Mouse (Mus musculus) brain, embryonic 14.5 days (tissue): ENCODE results near the gene Cstf2t. TPM values are rescaled to one million over a fixed set of nuclear protein-coding genes. Genes with fewer than 3 reads are reported as not detected.

ENCODE experiments used
- DNase-seq: peaks from one replicate; pipeline ENCODE4 v3.0.0-alpha.2; 2011; ENCODE audit warnings: low read depth
- CTCF ChIP-seq: fragments of 200-500 bp; IDR thresholded peaks from 2 replicates; pipeline ENCODE4 v1.5.1; 2012; ENCODE audit warnings: inconsistent platforms, mild to moderate bottlenecking, moderate library complexity, borderline replicate concordance; ENCODE audit not compliant: insufficient read depth, insufficient read length; ENCODE audit errors: extremely low read depth
- POLR2A ChIP-seq: fragments of 200-500 bp; IDR thresholded peaks from 2 replicates; pipeline ENCODE4 v1.6.1; 2012; ENCODE audit warnings: mild to moderate bottlenecking, inconsistent platforms, borderline replicate concordance; ENCODE audit not compliant: poor library complexity, insufficient read depth, insufficient read length, severe bottlenecking; ENCODE audit errors: extremely low read depth
- polyA plus RNA-seq: library from polyadenylated mRNA; depleted of rRNA; stranded (reverse); fragments of >200 nt; gene quantifications from 2 replicates; pipeline ENCODE4 v1.2.3, GENCODE M21; 2012

The Cstf2t gene
- polyA plus RNA-seq, 1 experiment = 46.7 TPM

DNA sequence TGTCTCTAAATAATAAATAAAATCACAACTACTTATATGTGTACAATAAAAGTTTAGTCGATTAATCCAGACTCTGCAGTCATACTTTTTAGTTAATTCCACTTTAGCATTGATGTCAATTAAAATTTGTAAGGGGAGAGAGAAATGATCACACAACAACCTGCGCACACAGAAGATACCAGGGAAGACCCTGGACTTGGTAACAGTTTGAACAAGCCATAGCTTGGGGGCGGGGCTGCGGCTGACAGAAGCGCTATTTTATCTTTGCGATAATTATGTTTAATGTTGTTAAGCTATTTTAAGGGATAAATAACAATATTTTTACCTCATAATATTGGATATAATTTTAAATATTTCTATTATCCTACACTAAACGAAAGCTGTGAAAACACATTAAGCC is 411 bp upstream of the Cstf2t start:
- no peak for DNase-seq
- TF ChIP-seq CTCF (no peak), POLR2A (no peak)

DNA sequence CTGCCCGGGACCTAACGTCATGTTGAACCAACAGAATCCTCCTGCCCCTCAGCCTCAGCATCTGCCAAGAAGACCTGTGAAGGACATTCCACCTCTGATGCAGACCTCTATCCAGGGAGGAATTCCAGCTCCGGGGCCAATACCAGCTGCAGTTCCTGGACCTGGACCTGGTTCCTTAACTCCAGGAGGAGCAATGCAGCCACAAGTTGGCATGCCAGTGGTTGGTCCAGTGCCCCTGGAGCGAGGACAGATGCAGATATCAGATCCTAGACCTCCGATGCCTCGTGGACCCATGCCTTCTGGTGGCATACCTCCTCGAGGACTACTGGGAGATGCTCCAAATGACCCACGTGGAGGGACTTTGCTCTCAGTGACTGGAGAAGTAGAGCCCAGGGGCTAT is 1.1 kb downstream of the Cstf2t start:
- TF ChIP-seq CTCF (no peak), POLR2A (no peak)
- DNase-seq = no peak

DNA sequence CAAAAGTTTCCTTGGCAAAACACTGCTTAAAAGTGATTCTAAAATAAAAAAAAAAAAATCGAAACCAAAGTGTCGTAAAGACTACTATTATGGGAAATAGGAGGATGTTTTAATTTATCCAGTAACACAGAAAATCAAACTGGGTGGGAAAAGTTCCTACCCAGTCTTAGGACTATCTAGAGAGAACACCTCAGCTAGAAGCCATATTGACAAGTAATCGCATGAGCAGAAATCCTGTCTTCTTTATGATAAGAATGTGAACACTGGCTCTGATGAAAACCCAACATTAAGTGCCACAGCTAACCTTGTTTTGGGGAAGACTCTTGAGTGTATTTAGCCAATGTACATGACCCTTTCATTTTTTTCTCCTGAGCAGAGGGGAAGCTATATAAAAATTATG is 15.2 kb downstream of the Cstf2t start:
- no peak for TF ChIP-seq POLR2A
- TF ChIP-seq CTCF = no peak
- no peak for DNase-seq

- DNase-seq = no peak
- no peak for TF ChIP-seq CTCF
- no peak for TF ChIP-seq POLR2A
Measured at GRCm38 (mm10) chr19:31099369-31099768, 16.7 kb downstream of the Cstf2t start.

DNA sequence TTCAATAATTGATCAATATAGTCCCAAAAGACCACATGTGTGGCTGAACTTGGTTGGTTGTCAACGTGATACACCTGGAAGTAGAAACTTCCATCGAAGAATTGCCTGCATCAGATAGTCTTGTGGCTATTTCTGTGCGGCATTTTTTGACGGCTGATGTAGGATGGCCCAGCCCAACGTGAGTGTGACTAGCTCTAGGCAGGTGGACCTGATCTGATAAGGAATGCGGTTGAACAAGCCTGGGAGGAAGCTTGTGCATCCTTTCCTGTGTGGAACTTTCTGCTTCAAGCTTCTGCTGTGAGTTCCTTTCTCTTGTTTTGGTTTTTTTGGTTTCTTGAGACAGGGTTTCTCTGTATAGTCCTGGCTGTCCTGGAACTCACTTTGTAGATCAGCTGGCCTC is 22.1 kb downstream of the Cstf2t start:
- no peak for DNase-seq
- TF ChIP-seq CTCF (no peak), POLR2A (no peak)

DNA sequence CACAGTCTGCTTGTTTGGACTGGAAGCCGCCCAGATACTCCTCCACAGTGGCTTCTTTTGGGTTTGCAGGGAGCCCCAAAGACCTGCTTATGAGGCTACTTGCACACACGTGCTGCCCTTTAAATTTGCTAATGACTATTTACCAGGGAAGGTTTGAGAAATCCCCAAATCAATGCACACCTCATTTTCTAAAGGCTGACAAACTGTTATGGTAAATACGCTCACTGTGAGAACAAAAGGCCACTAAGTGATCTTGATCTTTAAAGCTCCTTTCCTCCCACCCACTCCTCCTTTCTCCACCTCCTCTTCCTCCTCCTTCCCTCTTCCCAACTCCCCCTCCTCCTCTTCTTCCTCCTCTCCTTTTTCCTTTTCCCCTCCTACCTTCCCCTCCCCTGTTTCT is 23.4 kb downstream of the Cstf2t start:
- no peak for TF ChIP-seq CTCF
- no peak for TF ChIP-seq POLR2A
- DNase-seq = no peak

DNA sequence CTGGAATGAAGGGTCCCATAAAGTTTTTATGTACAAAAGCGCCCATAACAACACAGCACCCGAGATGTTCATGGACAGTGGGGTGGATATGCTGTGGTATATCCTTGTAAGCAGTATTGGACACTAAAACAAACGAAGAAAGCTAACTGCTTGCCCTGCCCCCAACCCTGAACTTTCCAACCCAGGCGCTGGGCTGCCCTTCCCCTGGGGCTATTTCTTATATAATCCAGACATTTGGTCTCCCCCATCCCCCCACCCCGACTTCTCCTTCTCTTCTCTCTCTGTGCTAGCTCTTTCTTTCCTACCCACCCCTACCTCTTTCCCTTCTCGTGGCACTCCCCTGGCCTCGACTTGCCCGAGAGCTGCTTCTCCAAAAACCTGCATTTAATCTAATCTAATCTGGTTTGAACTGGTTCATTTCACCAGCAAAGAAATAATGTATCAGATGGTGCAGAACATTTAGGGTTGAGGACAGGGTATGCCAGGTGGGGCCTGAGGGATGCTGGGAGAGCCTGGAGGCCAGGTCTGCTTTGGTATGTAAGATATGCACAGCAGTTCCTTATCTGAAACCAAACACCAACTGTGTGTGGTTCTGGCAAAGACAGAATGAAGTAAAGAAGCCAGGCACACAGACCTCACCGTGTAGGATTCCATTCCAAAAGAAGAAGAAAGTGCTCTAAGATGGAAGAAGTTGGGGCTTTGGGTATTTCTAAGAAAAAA is 24.4 kb downstream of the Cstf2t start:
- TF ChIP-seq CTCF (no peak), POLR2A (no peak)
- no peak for DNase-seq

DNA sequence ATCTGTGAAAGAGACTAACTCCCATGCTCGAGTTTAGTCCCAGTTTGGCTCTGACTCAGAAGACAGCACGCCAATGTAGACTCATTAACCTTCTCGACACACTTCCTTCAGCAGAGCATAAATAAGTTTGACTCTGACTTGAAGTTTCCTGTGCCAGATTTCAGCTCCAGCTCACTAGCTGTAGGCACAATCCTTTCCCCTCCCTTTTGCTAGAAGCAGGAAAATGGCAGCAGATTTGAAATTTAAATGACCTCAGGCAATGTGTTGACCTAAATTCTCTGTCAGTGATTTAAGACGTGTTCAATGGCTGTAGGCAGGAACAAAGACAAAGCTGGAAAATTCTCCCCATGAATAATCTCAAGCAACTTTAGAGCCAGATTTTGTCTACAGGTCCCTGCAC is 32.1 kb downstream of the Cstf2t start:
- DNase-seq = peak; percentile 88
- TF ChIP-seq POLR2A (no peak), CTCF (no peak)

GRCm38 (mm10) chr19:31124628-31125027 is 42.0 kb downstream of the Cstf2t start:
- TF ChIP-seq POLR2A (no peak), CTCF (no peak)
- no peak for DNase-seq

GRCm38 (mm10) chr19:31132614-31133013 is 50.0 kb downstream of the Cstf2t start:
- TF ChIP-seq CTCF (no peak), POLR2A (no peak)
- DNase-seq = no peak

DNA sequence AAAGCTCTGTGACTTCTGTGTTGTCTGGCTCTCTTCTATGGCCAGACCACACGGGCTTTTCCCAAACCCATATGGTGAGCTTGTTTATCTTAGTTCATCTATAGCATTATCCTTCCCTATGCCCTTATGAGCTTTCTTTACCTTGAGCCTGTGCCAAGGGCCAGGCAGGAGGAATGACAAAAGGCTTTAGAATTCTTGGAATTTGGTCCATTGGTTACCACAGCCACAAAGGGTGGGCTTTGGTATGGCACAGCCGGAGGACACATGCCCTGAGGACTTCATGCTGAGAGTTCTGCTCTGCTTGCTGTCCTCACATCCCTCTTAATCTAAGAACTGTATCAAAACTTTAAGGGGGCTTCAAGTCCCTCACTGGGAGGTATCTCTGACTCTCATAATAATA is 53.7 kb downstream of the Cstf2t start:
- peak; percentile 29 for DNase-seq
- TF ChIP-seq POLR2A (no peak), CTCF (no peak)
